Mouse (Mus musculus) neutrophil, adult 83 days (primary cell): ENCODE results near the gene Ak7. TPM values are rescaled to one million over a fixed set of nuclear protein-coding genes. Genes with fewer than 3 reads are reported as not detected.

Experiments
- total RNA-seq, 2 experiments: library from RNA; stranded (reverse); gene quantifications; one replicate each; pipeline ENCODE4 v1.2.4; 2023

The Ak7 gene
- total RNA-seq, result not detected

DNA sequence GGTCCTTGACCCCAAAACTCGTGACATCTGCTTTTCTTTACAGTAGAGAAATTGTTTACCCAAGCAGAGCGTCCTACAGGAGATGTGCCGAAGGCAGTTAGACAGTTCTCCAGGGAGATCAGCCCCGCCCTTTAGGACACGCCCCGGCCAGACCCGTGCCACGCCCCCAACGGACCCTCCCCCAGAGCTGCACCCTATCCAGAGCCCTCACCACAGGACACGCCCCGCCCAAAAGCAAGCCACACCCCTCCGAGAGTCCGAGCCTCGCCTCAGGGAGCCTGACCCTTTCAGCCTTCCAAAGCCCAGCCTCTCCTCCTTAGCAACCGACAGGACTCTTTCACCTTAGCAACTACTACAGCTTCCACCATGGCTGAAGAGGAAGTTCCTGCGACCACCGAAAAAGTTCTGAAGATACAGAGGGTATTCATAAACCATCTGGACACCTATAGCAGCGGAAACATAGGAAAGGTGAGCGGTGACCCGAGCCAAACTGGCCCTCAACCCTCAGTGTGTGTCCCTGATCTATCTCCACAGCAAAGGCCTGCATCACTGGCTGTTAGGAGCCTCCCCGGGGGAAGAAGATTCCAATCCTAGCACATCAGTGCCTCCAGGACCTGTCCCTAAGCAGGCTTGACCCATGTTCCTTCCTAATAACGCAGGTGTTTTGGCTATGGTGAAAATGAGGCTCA lies at the start of gene Ak7:
Ak7 (plus strand) TSS at position 178 of the 689 bp plus-strand sequence.

DNA sequence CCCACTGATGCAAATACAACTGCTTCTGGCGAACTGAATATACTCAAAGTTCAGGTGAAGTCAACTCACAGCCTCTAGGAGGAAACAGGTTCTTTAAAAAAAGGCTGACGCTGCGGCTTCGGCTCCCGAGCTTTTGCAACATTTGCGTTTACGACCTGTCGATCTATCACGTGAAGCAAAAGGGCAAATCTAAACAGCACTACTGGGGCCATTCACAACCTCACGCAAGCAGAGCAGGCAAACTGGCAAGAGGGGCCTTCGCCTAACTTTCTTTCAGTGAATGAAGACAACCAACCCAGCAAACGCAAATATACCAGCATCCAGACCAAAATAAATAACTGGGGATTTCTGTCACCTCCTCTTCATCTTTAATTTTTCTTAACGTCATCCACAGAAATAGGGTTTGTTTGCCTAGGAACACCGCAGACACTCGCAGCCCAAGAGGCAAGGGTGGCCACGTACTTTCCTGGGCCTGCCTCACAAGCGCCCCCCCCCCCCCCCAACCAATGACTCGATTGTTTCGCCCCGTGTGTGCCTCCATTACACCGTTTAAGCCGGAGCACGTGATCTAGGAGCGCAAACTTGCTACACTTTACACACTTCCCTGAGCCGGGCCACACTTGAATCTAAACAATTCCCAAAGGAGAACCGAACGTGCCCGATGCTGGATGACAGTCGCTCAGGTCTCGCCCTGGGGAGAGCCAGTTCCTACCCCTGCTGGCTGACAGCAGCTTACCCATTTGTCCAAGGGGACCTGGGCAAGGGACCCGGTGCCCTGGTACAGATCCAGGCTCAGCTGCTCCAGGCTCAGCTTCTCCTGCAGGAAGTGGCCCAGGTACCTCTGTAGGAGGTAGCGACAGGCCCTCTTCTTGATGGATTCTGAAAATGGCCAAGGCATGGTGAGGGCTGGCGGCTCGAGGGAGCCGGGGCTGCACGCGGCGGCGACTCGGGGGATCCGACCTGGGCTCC lies 21.6 kb upstream of the Ak7 start, which contains the start of gene Gskip:
Gskip (plus strand) TSS at position 897 of the 969 bp plus-strand sequence.

DNA sequence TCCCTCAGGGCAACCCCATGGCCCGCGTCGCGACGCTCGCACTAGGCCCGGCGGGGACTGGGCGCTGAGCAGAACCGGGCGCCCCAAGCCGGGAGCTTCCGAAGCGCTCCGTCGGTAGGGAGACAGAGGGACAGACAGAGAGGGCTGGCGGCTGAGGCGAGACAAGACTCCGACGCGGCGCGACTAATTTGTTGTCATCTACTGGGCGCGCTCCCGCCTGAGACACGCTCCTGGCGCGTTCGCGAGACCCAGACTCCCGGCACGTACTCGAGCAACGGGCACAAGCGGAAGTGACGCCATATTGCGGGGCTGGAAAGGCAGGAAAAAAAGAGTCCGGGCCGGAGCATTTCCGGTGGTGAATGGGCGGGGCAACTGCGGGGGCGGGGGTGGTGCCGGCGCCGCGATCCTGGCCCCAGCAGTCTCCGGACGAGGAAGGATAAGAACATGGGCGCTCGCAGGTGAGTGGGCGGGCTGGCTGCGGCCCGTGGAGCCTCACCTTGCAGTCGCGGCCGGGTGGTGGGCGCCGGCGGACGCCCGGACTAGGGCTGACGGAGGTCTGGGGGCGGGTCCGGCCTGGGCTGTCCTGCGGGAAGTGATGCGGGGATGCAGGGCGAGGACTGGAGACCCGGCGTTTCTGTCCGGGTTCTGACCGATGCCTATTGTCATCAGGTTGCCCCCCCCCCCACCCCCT lies 20.6 kb upstream of the Ak7 start, which contains the start of gene Atg2b:
Atg2b (minus strand) TSS at position 211 of the 691 bp plus-strand sequence.

DNA sequence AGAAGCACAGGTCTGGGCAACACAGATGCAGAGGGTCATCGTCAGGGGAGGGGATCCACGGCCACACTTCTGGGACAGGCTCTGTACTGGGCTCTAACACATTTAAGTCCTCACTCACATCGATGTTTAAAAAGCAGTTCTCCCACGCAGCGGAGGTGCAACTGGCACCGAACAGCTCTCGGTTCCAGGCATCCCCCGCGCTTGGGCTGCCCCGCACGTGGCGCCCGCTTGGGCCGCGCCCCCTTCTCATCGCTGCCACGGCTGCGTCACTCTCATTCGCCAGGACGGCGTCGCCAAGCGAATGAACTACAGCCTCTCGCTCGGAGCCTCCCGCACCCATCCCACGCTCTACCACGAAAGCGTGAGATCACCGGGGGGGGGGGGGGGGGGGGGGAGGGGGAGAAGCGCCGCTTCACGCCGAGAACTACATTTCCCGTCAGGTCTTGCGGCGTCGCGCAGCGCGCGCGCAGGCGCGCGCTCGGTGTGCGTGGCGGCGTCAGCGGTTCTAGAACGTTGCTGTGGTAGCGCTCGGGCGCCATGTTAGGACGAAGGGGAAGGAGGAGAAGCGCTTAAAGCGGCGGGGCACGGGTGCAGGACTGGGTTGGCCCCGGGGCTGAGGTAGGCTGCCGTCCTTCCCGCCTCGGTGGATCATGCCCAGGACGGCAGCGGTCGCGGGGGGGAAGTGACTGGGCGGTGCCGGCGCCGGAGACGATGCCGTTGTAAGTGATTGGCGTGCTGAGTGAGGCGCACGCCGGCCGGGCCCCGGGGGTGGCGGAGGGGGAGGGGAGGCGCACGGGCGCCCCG lies 78.6 kb downstream of the Ak7 start, which contains the start of gene Papola:
Papola (plus strand) TSS at position 499 of the 804 bp plus-strand sequence.

Other genes starting within 250 kb of the Ak7 start
- not detected for gene Bdkrb2, start 142.8 kb upstream of the Ak7 start, total RNA-seq
- not detected for gene Bdkrb1, start 102.9 kb upstream of the Ak7 start, total RNA-seq
- gene Gskip, start 21.1 kb upstream of the Ak7 start, total RNA-seq, result 1 to 10 TPM; 8.2 to 9.2 TPM
- gene Atg2b, start 20.8 kb upstream of the Ak7 start, total RNA-seq, result 10 to 100 TPM; 17.3 to 19.1 TPM
- gene Papola, start 78.7 kb downstream of the Ak7 start, total RNA-seq, result 100 to 1,000 TPM; 146 to 150 TPM